Mouse (Mus musculus) liver, embryonic 14.5 days (tissue): ENCODE measurements at regions not wholly inside any gene's neighbourhood (a gene's known extent, or its start where the extent isn't known, plus 50 kb on each side); places are given as distances from the start of the nearest gene placed in this dataset.

ENCODE experiments used
- CTCF ChIP-seq: IDR thresholded peaks from 2 replicates; pipeline ENCODE4 v1.5.1; 2016; ENCODE audit warnings: antibody characterized with exemption, low read depth, control low read depth
- EP300 ChIP-seq: IDR thresholded peaks from 2 replicates; pipeline ENCODE4 v1.6.1; 2016; ENCODE audit warnings: antibody characterized with exemption, low read depth

- no peak for TF ChIP-seq CTCF
- TF ChIP-seq EP300 = no peak
Observed at GRCm38 (mm10) chr4:62870391-62870983, 94.9 kb upstream of the Zfp618 start.
